Mouse (Mus musculus): Measurements from ENCODE around the gene Insc. TPM values are rescaled to one million over a fixed set of nuclear protein-coding genes. Genes with fewer than 3 reads are reported as not detected.

Insc gene
- polyA plus RNA-seq, 1 experiment: not detected

DNA sequence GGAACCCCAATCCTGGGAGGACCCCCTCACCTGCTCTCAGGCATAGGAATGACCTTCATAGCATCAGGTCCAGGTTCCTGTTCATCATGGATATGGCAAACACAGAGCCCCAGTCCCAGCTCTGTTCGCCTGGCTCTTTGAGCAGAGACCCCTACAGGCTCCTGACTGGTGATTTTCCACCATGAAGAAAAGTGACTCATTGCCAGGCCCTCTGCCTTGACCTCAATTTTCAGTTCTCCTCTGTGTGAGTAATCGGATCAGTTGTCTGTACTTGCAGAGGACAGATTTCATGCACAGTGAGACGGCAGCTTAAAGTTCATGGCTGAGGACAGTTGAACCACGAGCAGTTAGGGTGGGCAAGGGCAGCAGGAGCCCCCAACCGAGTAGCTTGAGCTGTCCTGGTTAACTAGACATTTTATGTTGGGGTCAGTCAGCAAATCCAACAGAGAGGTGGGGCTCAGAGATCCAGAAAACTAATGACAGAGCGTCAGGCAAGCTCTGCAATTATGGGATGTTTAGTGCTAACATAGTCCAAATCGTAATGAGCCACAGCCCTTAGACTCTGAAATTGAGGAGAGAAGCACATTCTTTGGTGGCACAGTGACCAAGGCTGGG, 34.8 kb downstream of the Insc start:
- no peak for TF ChIP-seq FLI1 (IDR thresholded peaks at IDR 0.05; ENCODE audit: low read length)
- TF ChIP-seq GATA1 (IDR thresholded peaks at IDR 0.05; ENCODE audit: borderline replicate concordance, low read length): no peak
- no peaks in the 10 kb centered on the region for H3K9me3 ChIP-seq
- no peaks in the 10 kb centered on the region for H3K36me3 ChIP-seq (replicated peaks; ENCODE audit: low read length)
- H3K4me1 ChIP-seq: no peaks in the 10 kb centered on the region
- H3K27me3 ChIP-seq (replicated peaks): peaks cover 15% of the 10 kb centered on the region
- no peak overlapping the region for H3K4me3 ChIP-seq (replicated peaks)

DNA sequence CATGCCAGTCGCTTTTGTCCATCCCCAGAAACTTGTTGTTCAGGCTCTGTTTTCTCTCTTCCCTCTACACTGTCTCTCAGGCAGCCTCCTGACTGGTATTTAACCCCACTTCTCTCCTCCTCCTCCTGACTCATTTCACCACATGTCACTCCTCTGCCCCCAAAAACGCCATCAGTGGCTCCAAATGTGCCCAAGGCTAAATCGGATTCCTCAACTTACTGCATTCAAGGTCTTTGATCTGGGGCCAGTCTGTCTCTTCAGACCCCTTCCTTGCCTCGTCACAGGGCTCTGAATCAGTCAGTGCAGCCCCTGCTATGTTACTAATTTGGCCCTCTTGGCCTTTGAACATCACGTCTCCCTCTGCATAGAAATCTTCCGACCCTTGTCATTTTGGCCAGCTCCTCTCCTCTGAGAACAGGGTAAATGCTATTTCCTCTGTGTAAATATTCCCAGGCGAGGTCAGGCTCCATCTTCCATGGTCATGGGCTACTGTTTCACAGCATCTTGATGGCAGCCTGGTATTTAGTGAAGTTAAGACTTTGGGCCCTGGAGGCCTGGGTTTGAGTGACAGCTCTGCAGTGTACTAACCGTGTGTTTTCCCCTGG, 35.7 kb downstream of the Insc start:
- no peak for TF ChIP-seq GATA1 (IDR thresholded peaks at IDR 0.05; ENCODE audit: borderline replicate concordance, low read length)
- no peak for TF ChIP-seq FLI1 (IDR thresholded peaks at IDR 0.05; ENCODE audit: low read length)
- Histone ChIP-seq H3K4me1 (no peaks in the 10 kb centered on the region), H3K9me3 (no peaks in the 10 kb centered on the region), H3K27me3 (replicated peaks) (peaks cover 15% of the 10 kb centered on the region), H3K4me3 (replicated peaks) (no peak overlapping the region), H3K36me3 (replicated peaks; ENCODE audit: low read length) (no peaks in the 10 kb centered on the region)

DNA sequence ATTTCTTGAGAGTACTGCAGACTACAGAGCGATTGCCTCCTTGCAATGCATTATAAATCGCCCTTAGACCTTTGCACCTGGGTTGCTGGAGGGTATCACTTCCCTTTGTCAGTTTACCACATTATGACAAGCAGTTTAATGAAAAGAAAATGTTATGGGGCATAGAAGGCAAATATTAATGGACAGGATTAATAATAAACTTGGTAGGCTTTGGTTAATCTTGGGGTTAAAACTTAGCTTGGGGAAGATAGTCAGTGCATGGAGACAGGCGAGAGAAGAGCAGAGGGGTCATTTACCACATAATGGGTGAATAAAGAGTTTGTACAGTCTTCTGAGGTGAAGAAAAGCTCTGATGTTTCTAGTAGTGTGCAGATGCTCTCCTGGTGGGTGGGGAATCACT, 39.8 kb downstream of the Insc start:
- Histone ChIP-seq H3K4me3 (replicated peaks) (no peak overlapping the region), H3K4me1 (no peaks in the 10 kb centered on the region), H3K36me3 (replicated peaks; ENCODE audit: low read length) (no peaks in the 10 kb centered on the region), H3K9me3 (no peaks in the 10 kb centered on the region), H3K27me3 (replicated peaks) (peaks cover 11% of the 10 kb centered on the region)
- TF ChIP-seq GATA1 (IDR thresholded peaks at IDR 0.05; ENCODE audit: borderline replicate concordance, low read length): no peak
- TF ChIP-seq FLI1 (IDR thresholded peaks at IDR 0.05; ENCODE audit: low read length): no peak

DNA sequence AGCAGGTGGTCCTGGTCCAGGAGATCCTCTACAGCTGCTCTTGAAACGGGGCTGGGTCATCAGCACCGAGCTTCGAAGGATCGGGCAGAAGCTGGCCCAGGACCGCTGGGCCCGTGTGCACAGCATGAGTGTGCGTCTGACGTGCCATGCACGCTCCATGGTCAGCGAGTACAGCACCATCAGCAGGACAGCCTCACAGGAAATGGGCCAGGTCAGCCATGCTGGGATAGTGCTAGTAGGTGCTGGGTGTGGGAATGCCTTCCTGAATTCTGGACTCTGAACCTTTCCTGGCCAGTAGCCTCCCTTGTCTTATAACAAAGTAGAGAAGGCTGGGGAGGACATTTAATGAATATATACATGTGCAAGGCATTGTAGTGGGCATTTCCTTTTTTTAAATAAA, 47.6 kb downstream of the Insc start:
- Histone ChIP-seq H3K36me3 (replicated peaks; ENCODE audit: low read length) (no peaks in the 10 kb centered on the region), H3K4me1 (no peaks in the 10 kb centered on the region), H3K9me3 (peaks cover 4% of the 10 kb centered on the region), H3K27me3 (replicated peaks) (peaks cover 10% of the 10 kb centered on the region), H3K4me3 (replicated peaks) (no peak overlapping the region)
- no peak for TF ChIP-seq GATA1 (IDR thresholded peaks at IDR 0.05; ENCODE audit: borderline replicate concordance, low read length)
- TF ChIP-seq FLI1 (IDR thresholded peaks at IDR 0.05; ENCODE audit: low read length): no peak

DNA sequence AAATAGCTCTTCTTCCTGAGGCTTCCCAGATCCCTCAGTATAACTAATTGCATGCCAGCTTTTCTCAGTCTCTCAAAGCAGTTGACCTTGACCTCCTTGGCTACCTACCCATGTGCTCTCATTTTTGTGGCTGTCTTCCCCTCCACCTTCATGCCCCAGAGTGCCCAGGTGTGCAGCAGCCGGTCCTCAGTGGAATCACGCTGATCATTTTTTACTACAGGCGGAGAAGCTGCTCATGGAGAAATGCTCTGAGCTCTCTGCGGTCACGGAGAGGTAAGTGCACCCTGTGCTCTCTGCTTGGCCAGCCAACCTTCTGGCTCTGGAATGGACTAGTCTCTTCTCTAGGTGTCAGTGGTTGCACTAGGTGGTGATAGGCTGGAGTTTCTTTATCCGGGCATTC, 48.5 kb downstream of the Insc start:
- peaks cover 4% of the 10 kb centered on the region for H3K9me3 ChIP-seq
- H3K36me3 ChIP-seq (replicated peaks; ENCODE audit: low read length): no peaks in the 10 kb centered on the region
- H3K4me1 ChIP-seq: no peaks in the 10 kb centered on the region
- no peak for TF ChIP-seq GATA1 (IDR thresholded peaks at IDR 0.05; ENCODE audit: borderline replicate concordance, low read length)
- no peak for TF ChIP-seq FLI1 (IDR thresholded peaks at IDR 0.05; ENCODE audit: low read length)
- no peak overlapping the region for H3K4me3 ChIP-seq (replicated peaks)
- H3K27me3 ChIP-seq (replicated peaks): peaks cover 10% of the 10 kb centered on the region

DNA sequence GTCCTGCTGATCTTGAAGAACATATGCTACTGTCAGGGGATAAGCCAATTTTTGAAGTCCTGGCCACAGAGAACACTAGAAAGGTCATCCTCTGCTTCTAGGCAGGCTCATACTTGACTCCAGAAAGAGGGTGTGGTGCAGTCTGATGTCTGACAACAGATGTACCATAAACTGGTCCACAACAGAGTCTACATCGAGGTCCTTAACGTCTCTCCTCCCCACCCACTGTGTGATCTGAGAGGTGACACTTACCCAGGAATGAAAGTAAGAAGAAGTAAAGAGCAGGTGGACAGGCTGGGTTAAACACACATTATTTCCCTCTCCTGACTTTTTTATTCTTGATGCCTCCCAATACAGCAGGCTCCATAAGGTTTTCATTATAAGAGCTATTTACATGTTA, 50.9 kb downstream of the Insc start:
- Histone ChIP-seq H3K36me3 (replicated peaks; ENCODE audit: low read length) (no peaks in the 10 kb centered on the region), H3K4me3 (replicated peaks) (no peak overlapping the region), H3K4me1 (no peaks in the 10 kb centered on the region), H3K27me3 (replicated peaks) (peaks cover 10% of the 10 kb centered on the region), H3K9me3 (peaks cover 4% of the 10 kb centered on the region)
- TF ChIP-seq GATA1 (IDR thresholded peaks at IDR 0.05; ENCODE audit: borderline replicate concordance, low read length) (no peak), FLI1 (IDR thresholded peaks at IDR 0.05; ENCODE audit: low read length) (no peak)

DNA sequence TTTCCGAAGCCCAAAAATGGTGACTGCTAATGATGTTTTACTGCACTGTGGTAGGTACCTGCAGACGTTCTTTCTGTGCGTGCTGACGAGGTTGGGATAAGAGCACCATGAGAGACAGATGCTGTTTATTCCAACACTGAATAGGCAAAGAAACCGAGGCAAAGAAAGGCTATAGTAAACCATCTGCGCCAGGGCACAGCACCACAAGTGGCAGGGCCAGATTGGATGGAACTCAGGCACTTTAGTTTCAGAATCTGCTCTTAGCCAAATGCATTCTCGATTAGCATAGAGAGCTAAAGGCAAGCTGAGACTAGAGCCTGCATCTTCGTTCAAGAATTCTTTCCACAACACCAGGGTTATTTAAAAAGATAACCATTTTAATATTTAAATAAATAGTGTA, 59.1 kb downstream of the Insc start:
- peaks cover 5% of the 10 kb centered on the region for H3K27me3 ChIP-seq (replicated peaks)
- H3K4me1 ChIP-seq: no peaks in the 10 kb centered on the region
- no peaks in the 10 kb centered on the region for H3K9me3 ChIP-seq
- no peak for TF ChIP-seq GATA1 (IDR thresholded peaks at IDR 0.05; ENCODE audit: borderline replicate concordance, low read length)
- no peak for TF ChIP-seq FLI1 (IDR thresholded peaks at IDR 0.05; ENCODE audit: low read length)
- H3K36me3 ChIP-seq (replicated peaks; ENCODE audit: low read length): no peaks in the 10 kb centered on the region
- no peak overlapping the region for H3K4me3 ChIP-seq (replicated peaks)

DNA sequence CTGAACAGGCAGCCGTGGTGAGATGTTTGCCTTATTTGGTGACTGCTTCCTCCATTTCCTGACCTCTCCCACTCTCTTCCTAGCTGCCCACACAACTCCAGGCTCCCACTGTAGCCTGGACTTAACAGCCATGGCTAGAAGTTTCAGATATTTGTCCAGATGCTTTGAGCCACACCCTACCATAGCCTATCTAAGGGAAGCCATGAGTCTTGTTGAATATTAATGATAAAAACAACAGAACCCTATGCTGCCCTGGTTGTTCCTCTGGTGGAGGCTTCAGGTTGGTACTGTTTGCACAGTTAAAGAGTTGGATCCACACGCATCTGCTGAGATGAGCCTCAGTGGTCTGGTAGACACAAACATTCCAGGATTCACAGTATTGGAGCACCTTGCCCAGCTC, 61.8 kb downstream of the Insc start:
- peaks cover 6% of the 10 kb centered on the region for H3K27me3 ChIP-seq (replicated peaks)
- H3K4me1 ChIP-seq: no peaks in the 10 kb centered on the region
- TF ChIP-seq GATA1 (IDR thresholded peaks at IDR 0.05; ENCODE audit: borderline replicate concordance, low read length) (no peak), FLI1 (IDR thresholded peaks at IDR 0.05; ENCODE audit: low read length) (no peak)
- H3K4me3 ChIP-seq (replicated peaks): no peak overlapping the region
- no peaks in the 10 kb centered on the region for H3K9me3 ChIP-seq
- no peaks in the 10 kb centered on the region for H3K36me3 ChIP-seq (replicated peaks; ENCODE audit: low read length)

DNA sequence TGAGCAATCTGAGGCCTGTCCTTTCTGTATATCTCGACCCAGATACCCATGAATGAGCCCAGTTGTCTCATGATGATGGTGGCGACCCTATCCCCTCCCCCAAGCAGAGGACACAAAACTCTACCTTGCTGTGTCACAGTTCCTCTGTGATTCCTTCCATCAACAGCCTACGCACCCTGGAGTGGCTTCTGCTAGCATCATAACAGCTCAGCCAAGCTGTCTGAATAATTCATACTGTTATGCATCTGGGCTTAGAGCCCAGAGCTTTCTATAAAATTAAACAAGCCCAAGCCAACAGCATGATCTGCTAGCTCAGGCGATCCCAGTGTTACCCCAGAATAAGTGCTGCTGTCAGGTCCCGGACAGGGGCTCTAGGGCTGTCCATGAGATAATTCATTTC, 63.8 kb downstream of the Insc start:
- no peaks in the 10 kb centered on the region for H3K36me3 ChIP-seq (replicated peaks; ENCODE audit: low read length)
- H3K4me1 ChIP-seq: no peaks in the 10 kb centered on the region
- H3K9me3 ChIP-seq: peaks cover 7% of the 10 kb centered on the region
- H3K27me3 ChIP-seq (replicated peaks): peaks cover 6% of the 10 kb centered on the region
- H3K4me3 ChIP-seq (replicated peaks): no peak overlapping the region
- no peak for TF ChIP-seq GATA1 (IDR thresholded peaks at IDR 0.05; ENCODE audit: borderline replicate concordance, low read length)
- TF ChIP-seq FLI1 (IDR thresholded peaks at IDR 0.05; ENCODE audit: low read length): no peak

DNA sequence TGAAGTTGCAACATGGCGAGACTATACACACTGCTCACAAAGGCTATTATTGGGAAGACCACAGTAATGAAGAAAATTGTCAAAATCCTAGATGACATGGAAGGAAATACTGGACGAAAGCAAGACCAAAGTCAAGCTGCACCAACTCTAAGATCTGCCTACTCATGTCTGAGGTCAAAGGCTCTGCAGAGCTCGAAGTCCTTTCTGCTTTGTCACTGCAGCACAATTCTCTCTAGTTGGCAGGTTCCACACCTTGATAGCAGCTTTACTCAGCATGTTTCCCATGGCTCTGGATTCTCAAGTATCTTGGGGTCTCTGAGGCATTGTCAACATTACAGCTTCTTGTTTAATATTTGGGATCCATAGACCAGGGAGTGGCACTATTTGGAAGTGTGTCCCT, 64.8 kb downstream of the Insc start:
- Histone ChIP-seq H3K4me3 (replicated peaks) (no peak overlapping the region), H3K27me3 (replicated peaks) (peaks cover 7% of the 10 kb centered on the region), H3K9me3 (peaks cover 7% of the 10 kb centered on the region), H3K36me3 (replicated peaks; ENCODE audit: low read length) (no peaks in the 10 kb centered on the region), H3K4me1 (no peaks in the 10 kb centered on the region)
- TF ChIP-seq GATA1 (IDR thresholded peaks at IDR 0.05; ENCODE audit: borderline replicate concordance, low read length): no peak
- TF ChIP-seq FLI1 (IDR thresholded peaks at IDR 0.05; ENCODE audit: low read length): no peak
